Comparison of ENCODE assay signal across 16 mouse cellular contexts in the genomic region with DNA sequence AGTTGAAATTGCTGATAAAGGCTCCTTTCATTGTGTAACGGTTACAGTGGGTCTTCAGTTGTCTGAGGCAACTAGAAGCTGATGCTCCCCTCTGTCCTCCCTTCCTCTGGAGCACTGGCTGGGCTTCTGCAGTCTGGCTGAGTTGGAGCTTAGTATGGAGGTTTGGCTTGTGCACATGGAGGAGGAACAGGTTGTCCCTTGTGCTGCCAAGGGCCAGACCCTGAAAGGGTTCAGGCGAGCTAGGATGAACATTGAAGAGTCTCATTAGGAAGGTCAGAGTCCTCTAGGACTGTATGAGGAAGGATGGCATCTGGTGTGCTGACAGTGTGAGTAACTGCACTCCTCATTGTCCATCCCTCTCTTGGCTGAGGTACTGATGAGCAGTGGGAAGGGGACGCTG. TPM values are rescaled to one million over a fixed set of nuclear protein-coding genes. Genes with fewer than 3 reads are reported as not detected.
DNase-seq lines count a peak whose midpoint lies in the region; ATAC-seq and TF ChIP-seq lines count a peak whose summit lies in the region.
"Had no signal": no experiment of that assay in that cellular context is flagged by ENCODE, and none has a peak within 500 bp of the region (broad histone marks: within the 10 kb centered on the region; RNA-seq: fewer than 3 reads in every experiment).

No protein-coding gene starts in this region.

- no peak for ATAC-seq in forebrain, postnatal 0 days
- peak; percentile 23; the same call in 1 of the 2 replicates for ATAC-seq in kidney, embryonic 16.5 days (ENCODE audit: low FRiP score, low TSS enrichment)
- ATAC-seq in neural tube, embryonic 13.5 days (ENCODE audit: low read depth): no peak
- ATAC-seq in midbrain, embryonic 15.5 days (replicated peaks): peak; percentile 21; the same call in 1 of the 2 replicates
- ATAC-seq: liver, postnatal 0 days had no signal

- H3K9me3 ChIP-seq in forebrain, embryonic 10.5 days: no peaks in the 10 kb centered on the region
- no peaks in the 10 kb centered on the region for H3K9me3 ChIP-seq in forebrain, postnatal 0 days (ENCODE audit: low read length)
- H3K9me3 ChIP-seq in kidney, embryonic 16.5 days (ENCODE audit: low read length): no peaks in the 10 kb centered on the region
- no peaks in the 10 kb centered on the region for H3K9me3 ChIP-seq in neural tube, embryonic 13.5 days
- no peaks in the 10 kb centered on the region for H3K9me3 ChIP-seq in midbrain, embryonic 15.5 days
- H3K9me3 ChIP-seq: limb, embryonic 10.5 days had no signal

- peaks cover 60% of the 10 kb centered on the region for H3K36me3 ChIP-seq in forebrain, embryonic 10.5 days (replicated peaks)
- peaks cover 25% of the 10 kb centered on the region for H3K36me3 ChIP-seq in forebrain, postnatal 0 days (ENCODE audit: insufficient read depth)
- peaks cover 14% of the 10 kb centered on the region for H3K36me3 ChIP-seq in kidney, embryonic 16.5 days (ENCODE audit: insufficient read depth, low read length)
- peaks cover 32% of the 10 kb centered on the region for H3K36me3 ChIP-seq in neural tube, embryonic 13.5 days
- H3K36me3 ChIP-seq in midbrain, embryonic 15.5 days (replicated peaks): peaks cover 12% of the 10 kb centered on the region; the same call in 1 of the 2 replicates

- peak overlapping the region; percentile 78 for H3K27ac ChIP-seq in forebrain, embryonic 10.5 days
- H3K27ac ChIP-seq in forebrain, postnatal 0 days (ENCODE audit: low read depth, low read length): no peak overlapping the region
- H3K27ac ChIP-seq in kidney, embryonic 16.5 days (ENCODE audit: low read length): no peak overlapping the region
- no peak overlapping the region for H3K27ac ChIP-seq in neural tube, embryonic 13.5 days (replicated peaks)
- H3K27ac ChIP-seq in midbrain, embryonic 15.5 days: no peak overlapping the region
- H3K27ac ChIP-seq: limb, embryonic 10.5 days; stomach, postnatal 0 days had no signal

- H3K4me1 ChIP-seq in forebrain, embryonic 10.5 days: peaks cover 33% of the 10 kb centered on the region
- H3K4me1 ChIP-seq in forebrain, postnatal 0 days (ENCODE audit: insufficient read depth): no peaks in the 10 kb centered on the region; the same call in 1 of the 2 replicates
- 0 out of 2 replicates have a peak, but pooled peaks cover 3% of the 10 kb centered on the region for H3K4me1 ChIP-seq in kidney, embryonic 16.5 days (ENCODE audit: insufficient read depth, low read length)
- peaks cover 26% of the 10 kb centered on the region for H3K4me1 ChIP-seq in neural tube, embryonic 13.5 days (replicated peaks)
- peaks cover 12% of the 10 kb centered on the region for H3K4me1 ChIP-seq in midbrain, embryonic 15.5 days

- no peaks in the 10 kb centered on the region for H3K27me3 ChIP-seq in forebrain, embryonic 10.5 days (ENCODE audit: poor library complexity, severe bottlenecking)
- H3K27me3 ChIP-seq in forebrain, postnatal 0 days (ENCODE audit: insufficient read depth, low read length): no peaks in the 10 kb centered on the region
- no peaks in the 10 kb centered on the region for H3K27me3 ChIP-seq in kidney, embryonic 16.5 days (ENCODE audit: insufficient read depth, low read length)
- no peaks in the 10 kb centered on the region for H3K27me3 ChIP-seq in neural tube, embryonic 13.5 days
- H3K27me3 ChIP-seq in midbrain, embryonic 15.5 days (replicated peaks): no peaks in the 10 kb centered on the region
- H3K27me3 ChIP-seq: Patski had no signal

- no peak overlapping the region for H3K4me3 ChIP-seq in forebrain, embryonic 10.5 days
- no peak overlapping the region for H3K4me3 ChIP-seq in forebrain, postnatal 0 days (ENCODE audit: low read depth, low read length)
- no peak overlapping the region for H3K4me3 ChIP-seq in kidney, embryonic 16.5 days (ENCODE audit: low read length)
- H3K4me3 ChIP-seq in neural tube, embryonic 13.5 days: no peak overlapping the region
- no peak overlapping the region for H3K4me3 ChIP-seq in midbrain, embryonic 15.5 days
- H3K4me3 ChIP-seq: limb, embryonic 10.5 days had no signal

- no peak overlapping the region for H3K4me2 ChIP-seq in forebrain, postnatal 0 days (ENCODE audit: low read depth)
- no peak overlapping the region for H3K4me2 ChIP-seq in kidney, embryonic 16.5 days (replicated peaks; ENCODE audit: low read depth, low read length)
- H3K4me2 ChIP-seq in neural tube, embryonic 13.5 days: no peak overlapping the region
- H3K4me2 ChIP-seq in midbrain, embryonic 15.5 days: no peak overlapping the region
- H3K4me2 ChIP-seq: heart, embryonic 11.5 days had no signal

- DNase-seq in forebrain, embryonic 10.5 days (ENCODE audit: extremely low spot score, low spot score): no peak
- DNase-seq in forebrain, postnatal 0 days: no peak
- no peak for DNase-seq in kidney, adult 8-10 months
- no peak for DNase-seq in neural tube, embryonic 10.5 days (ENCODE audit: extremely low spot score, low spot score)
- no peak for DNase-seq in c-Kit-positive CD71-positive TER-119-positive erythroid progenitor cells, embryonic 14.5 days (ENCODE audit: low spot score)
- DNase-seq: adrenal gland, adult 8-10 months; cerebellum, adult 9-11 months; layer of hippocampus, adult 9-11 months; liver, postnatal 0 days had no signal

- no peak overlapping the region for H3K9ac ChIP-seq in forebrain, postnatal 0 days
- H3K9ac ChIP-seq in kidney, embryonic 16.5 days (replicated peaks; ENCODE audit: low read length): no peak overlapping the region
- H3K9ac ChIP-seq in neural tube, embryonic 13.5 days: peak overlapping the region; percentile 43; the same call in 1 of the 2 replicates
- no peak overlapping the region for H3K9ac ChIP-seq in midbrain, embryonic 15.5 days
- H3K9ac ChIP-seq: liver, postnatal 0 days had no signal

- 73% methylated on average over 3 of the region's 3 CpGs for WGBS in forebrain, embryonic 10.5 days
- 53% methylated on average over 3 of the region's 3 CpGs for WGBS in forebrain, postnatal 0 days
- WGBS in kidney, embryonic 16.5 days: 82% methylated on average over 3 of the region's 3 CpGs
- WGBS in neural tube, embryonic 13.5 days: 77% methylated on average over 3 of the region's 3 CpGs
- 85% methylated on average over 3 of the region's 3 CpGs for WGBS in midbrain, embryonic 15.5 days

- no peak for TF ChIP-seq CTCF in forebrain, postnatal 0 days (IDR thresholded peaks at IDR 0.05; ENCODE audit: low read depth)

RNA-seq across cellular contexts. Expression of gene Ercc6, which starts 18.1 kb away (rescaled TPM):
- polyA plus RNA-seq in forebrain, embryonic 10.5 days (2016; fragmentation: Nextera tagmentation; extraction: Ambion mirVana): 28.9 TPM in 2 replicates
- 15.2 and 18.0 TPM in 2 replicates for total RNA-seq in forebrain, postnatal 0 days (2014; rRNA removed)
- 12.6 and 19.5 TPM in 2 replicates for polyA plus RNA-seq in forebrain, postnatal 0 days (2015; fragmentation: Nextera tagmentation; extraction: Ambion mirVana)
- 17.7 and 20.3 TPM in 2 replicates for polyA plus RNA-seq in kidney, embryonic 16.5 days (2015; fragmentation: Nextera tagmentation; extraction: Ambion mirVana)
- 25.3 and 26.7 TPM in 2 replicates for polyA plus RNA-seq in neural tube, embryonic 13.5 days (2015; fragmentation: Nextera tagmentation; extraction: Ambion mirVana)
- polyA plus RNA-seq in midbrain, embryonic 15.5 days (2015; fragmentation: Nextera tagmentation; extraction: Ambion mirVana): 29.8 and 33.3 TPM in 2 replicates

Comparison
In these comparisons a context has a peak if more than half of its experiments do, and no peak if none do; other contexts are left out.
1. ATAC-seq: peak in kidney, embryonic 16.5 days (single experiment) and midbrain, embryonic 15.5 days (single experiment); none in forebrain, postnatal 0 days (single experiment) and neural tube, embryonic 13.5 days (single experiment).